Mouse (Mus musculus): ENCODE data around the gene Parp8. TPM values are rescaled to one million over a fixed set of nuclear protein-coding genes. Genes with fewer than 3 reads are reported as not detected.

The Parp8 gene
- polyA plus RNA-seq, 1 experiment from 2014 or later: 27.2 TPM

GRCm38 (mm10) chr13:117007566-117007965 lies 17.8 kb downstream of the Parp8 start:
- WGBS: 83% methylated on average over 2 of the region's 2 CpGs
- Histone ChIP-seq H3K4me3 (ENCODE audit: low read length) (no peak overlapping the region), H3K9me3 (ENCODE audit: control insufficient read depth, low read length) (no peaks in the 10 kb centered on the region; the same call in 1 of the 2 replicates), H3K4me2 (ENCODE audit: low read length) (no peak overlapping the region), H3K4me1 (ENCODE audit: control insufficient read depth, insufficient read depth, low read depth, low read length) (peaks cover 3% of the 10 kb centered on the region; the same call in 1 of the 2 replicates), H3K9ac (ENCODE audit: low read depth, low read length) (no peak overlapping the region), H3K27ac (ENCODE audit: low read depth, low read length) (no peak overlapping the region), H3K36me3 (ENCODE audit: control insufficient read depth, insufficient read depth, low read length) (peaks cover 2% of the 10 kb centered on the region; the same call in 1 of the 2 replicates), H3K27me3 (replicated peaks; ENCODE audit: control insufficient read depth, insufficient read depth, low read length) (no peaks in the 10 kb centered on the region)
- no peak for ATAC-seq

- no peak overlapping the region for H3K4me3 ChIP-seq (ENCODE audit: low read length)
- H3K4me2 ChIP-seq (ENCODE audit: low read length): no peak overlapping the region
- H3K9me3 ChIP-seq (ENCODE audit: control insufficient read depth, low read length): no peaks in the 10 kb centered on the region
- no peak; the same call in 1 of the 2 replicates for ATAC-seq
- H3K9ac ChIP-seq (ENCODE audit: low read depth, low read length): no peak overlapping the region
- H3K36me3 ChIP-seq (ENCODE audit: control insufficient read depth, insufficient read depth, low read length): no peaks in the 10 kb centered on the region
- no peak overlapping the region for H3K27ac ChIP-seq (ENCODE audit: low read depth, low read length)
- 51% methylated on average over 4 of the region's 4 CpGs for WGBS
- no peaks in the 10 kb centered on the region for H3K27me3 ChIP-seq (replicated peaks; ENCODE audit: control insufficient read depth, insufficient read depth, low read length)
- H3K4me1 ChIP-seq (ENCODE audit: control insufficient read depth, insufficient read depth, low read depth, low read length): peaks cover 3% of the 10 kb centered on the region; the same call in 1 of the 2 replicates
Observed at GRCm38 (mm10) chr13:117006638-117007037, 18.7 kb downstream of the Parp8 start.

- Histone ChIP-seq H3K9me3 (ENCODE audit: control insufficient read depth, low read length) (no peaks in the 10 kb centered on the region), H3K4me2 (ENCODE audit: low read length) (no peak overlapping the region), H3K27ac (ENCODE audit: low read depth, low read length) (no peak overlapping the region), H3K27me3 (replicated peaks; ENCODE audit: control insufficient read depth, insufficient read depth, low read length) (no peaks in the 10 kb centered on the region), H3K4me1 (ENCODE audit: control insufficient read depth, insufficient read depth, low read depth, low read length) (no peaks in the 10 kb centered on the region), H3K9ac (ENCODE audit: low read depth, low read length) (no peak overlapping the region), H3K36me3 (ENCODE audit: control insufficient read depth, insufficient read depth, low read length) (no peaks in the 10 kb centered on the region), H3K4me3 (ENCODE audit: low read length) (no peak overlapping the region)
- 93% methylated on average over 3 of the region's 3 CpGs for WGBS
- ATAC-seq: no peak
Observed at GRCm38 (mm10) chr13:117000493-117000892, 24.8 kb downstream of the Parp8 start.

- no peaks in the 10 kb centered on the region for H3K9me3 ChIP-seq (ENCODE audit: control insufficient read depth, low read length)
- ATAC-seq: no peak
- no peaks in the 10 kb centered on the region for H3K36me3 ChIP-seq (ENCODE audit: control insufficient read depth, insufficient read depth, low read length)
- H3K4me3 ChIP-seq (ENCODE audit: low read length): no peak overlapping the region
- 81% methylated on average over 7 of the region's 7 CpGs for WGBS
- no peak overlapping the region for H3K27ac ChIP-seq (ENCODE audit: low read depth, low read length)
- no peaks in the 10 kb centered on the region for H3K27me3 ChIP-seq (replicated peaks; ENCODE audit: control insufficient read depth, insufficient read depth, low read length)
- H3K9ac ChIP-seq (ENCODE audit: low read depth, low read length): no peak overlapping the region
- H3K4me1 ChIP-seq (ENCODE audit: control insufficient read depth, insufficient read depth, low read depth, low read length): peaks cover 3% of the 10 kb centered on the region; the same call in 1 of the 2 replicates
- H3K4me2 ChIP-seq (ENCODE audit: low read length): no peak overlapping the region
Observed at GRCm38 (mm10) chr13:116991560-116991959, 33.8 kb downstream of the Parp8 start.

GRCm38 (mm10) chr13:116990327-116990726 lies 35.0 kb downstream of the Parp8 start:
- no peak overlapping the region for H3K9ac ChIP-seq (ENCODE audit: low read depth, low read length)
- 74% methylated on average over 4 of the region's 4 CpGs for WGBS
- H3K9me3 ChIP-seq (ENCODE audit: control insufficient read depth, low read length): no peaks in the 10 kb centered on the region
- no peak overlapping the region for H3K27ac ChIP-seq (ENCODE audit: low read depth, low read length)
- no peak overlapping the region for H3K4me3 ChIP-seq (ENCODE audit: low read length)
- H3K4me2 ChIP-seq (ENCODE audit: low read length): no peak overlapping the region
- no peaks in the 10 kb centered on the region for H3K27me3 ChIP-seq (replicated peaks; ENCODE audit: control insufficient read depth, insufficient read depth, low read length)
- no peaks in the 10 kb centered on the region for H3K36me3 ChIP-seq (ENCODE audit: control insufficient read depth, insufficient read depth, low read length)
- ATAC-seq: no peak
- peaks cover 3% of the 10 kb centered on the region; the same call in 1 of the 2 replicates for H3K4me1 ChIP-seq (ENCODE audit: control insufficient read depth, insufficient read depth, low read depth, low read length)

DNA sequence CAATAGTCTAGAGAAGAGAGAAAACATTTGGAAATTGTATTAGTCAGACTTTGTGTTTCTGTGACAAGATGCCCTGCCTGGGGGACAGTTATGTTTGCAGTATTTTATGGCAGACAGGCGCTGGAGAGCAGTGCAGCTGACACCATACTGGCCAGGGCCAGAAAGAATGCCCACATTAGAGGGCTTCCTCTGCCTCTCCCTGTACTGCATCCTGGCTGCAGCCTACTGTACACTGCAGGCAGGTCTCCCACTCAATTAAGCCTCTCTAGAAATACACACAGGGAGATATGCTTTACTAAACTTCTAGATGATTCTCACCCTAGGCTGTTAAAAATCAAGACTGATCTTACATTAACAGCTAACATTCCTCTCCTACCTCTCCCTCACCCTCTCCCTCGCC lies 36.6 kb downstream of the Parp8 start:
- Histone ChIP-seq H3K27ac (ENCODE audit: low read depth, low read length) (no peak overlapping the region), H3K4me1 (ENCODE audit: control insufficient read depth, insufficient read depth, low read depth, low read length) (peaks cover 3% of the 10 kb centered on the region; the same call in 1 of the 2 replicates), H3K27me3 (replicated peaks; ENCODE audit: control insufficient read depth, insufficient read depth, low read length) (no peaks in the 10 kb centered on the region), H3K9ac (ENCODE audit: low read depth, low read length) (no peak overlapping the region), H3K4me3 (ENCODE audit: low read length) (no peak overlapping the region), H3K4me2 (ENCODE audit: low read length) (no peak overlapping the region), H3K36me3 (ENCODE audit: control insufficient read depth, insufficient read depth, low read length) (no peaks in the 10 kb centered on the region), H3K9me3 (ENCODE audit: control insufficient read depth, low read length) (no peaks in the 10 kb centered on the region)
- WGBS: 79% methylated on average over 2 of the region's 2 CpGs
- peak; percentile 49; the same call in 1 of the 2 replicates for ATAC-seq

- Histone ChIP-seq H3K9me3 (ENCODE audit: control insufficient read depth, low read length) (no peaks in the 10 kb centered on the region), H3K27ac (ENCODE audit: low read depth, low read length) (no peak overlapping the region), H3K4me1 (ENCODE audit: control insufficient read depth, insufficient read depth, low read depth, low read length) (peaks cover 3% of the 10 kb centered on the region; the same call in 1 of the 2 replicates), H3K27me3 (replicated peaks; ENCODE audit: control insufficient read depth, insufficient read depth, low read length) (no peaks in the 10 kb centered on the region), H3K4me3 (ENCODE audit: low read length) (no peak overlapping the region), H3K9ac (ENCODE audit: low read depth, low read length) (no peak overlapping the region), H3K36me3 (ENCODE audit: control insufficient read depth, insufficient read depth, low read length) (no peaks in the 10 kb centered on the region), H3K4me2 (ENCODE audit: low read length) (no peak overlapping the region)
- 75% methylated on average over 7 of the region's 7 CpGs for WGBS
- no peak for ATAC-seq
Observed at GRCm38 (mm10) chr13:116988208-116988607, 37.1 kb downstream of the Parp8 start.

DNA sequence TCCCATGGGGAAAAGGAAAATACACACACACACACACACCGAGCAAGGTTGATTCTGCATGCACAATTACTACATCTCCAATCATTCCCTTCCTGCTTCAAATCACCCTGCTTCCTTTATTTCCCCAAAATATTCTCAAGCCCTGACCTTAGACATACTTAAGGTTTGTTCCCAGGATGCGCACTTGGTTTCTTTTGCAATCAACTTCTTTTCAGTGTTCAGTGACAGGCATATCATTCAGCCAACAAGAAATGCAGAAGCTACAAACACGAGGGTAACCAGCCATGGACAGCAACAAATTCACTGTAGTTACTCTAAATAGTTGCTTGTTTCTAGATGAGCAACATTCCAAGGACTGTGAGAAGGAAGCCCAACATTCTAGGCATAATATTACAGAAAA lies 38.1 kb downstream of the Parp8 start:
- no peaks in the 10 kb centered on the region for H3K9me3 ChIP-seq (ENCODE audit: control insufficient read depth, low read length)
- peaks cover 3% of the 10 kb centered on the region; the same call in 1 of the 2 replicates for H3K4me1 ChIP-seq (ENCODE audit: control insufficient read depth, insufficient read depth, low read depth, low read length)
- H3K27ac ChIP-seq (ENCODE audit: low read depth, low read length): no peak overlapping the region
- no peak overlapping the region for H3K4me3 ChIP-seq (ENCODE audit: low read length)
- no peaks in the 10 kb centered on the region for H3K27me3 ChIP-seq (replicated peaks; ENCODE audit: control insufficient read depth, insufficient read depth, low read length)
- no peak overlapping the region for H3K9ac ChIP-seq (ENCODE audit: low read depth, low read length)
- H3K36me3 ChIP-seq (ENCODE audit: control insufficient read depth, insufficient read depth, low read length): no peaks in the 10 kb centered on the region
- no peak overlapping the region for H3K4me2 ChIP-seq (ENCODE audit: low read length)
- 39% methylated on average over 3 of the region's 3 CpGs for WGBS
- no peak for ATAC-seq

GRCm38 (mm10) chr13:116986658-116987057 lies 38.7 kb downstream of the Parp8 start:
- Histone ChIP-seq H3K27me3 (replicated peaks; ENCODE audit: control insufficient read depth, insufficient read depth, low read length) (no peaks in the 10 kb centered on the region), H3K36me3 (ENCODE audit: control insufficient read depth, insufficient read depth, low read length) (no peaks in the 10 kb centered on the region), H3K4me1 (ENCODE audit: control insufficient read depth, insufficient read depth, low read depth, low read length) (peaks cover 3% of the 10 kb centered on the region; the same call in 1 of the 2 replicates), H3K4me2 (ENCODE audit: low read length) (no peak overlapping the region), H3K4me3 (ENCODE audit: low read length) (no peak overlapping the region), H3K9me3 (ENCODE audit: control insufficient read depth, low read length) (no peaks in the 10 kb centered on the region), H3K27ac (ENCODE audit: low read depth, low read length) (no peak overlapping the region), H3K9ac (ENCODE audit: low read depth, low read length) (no peak overlapping the region)
- 92% methylated on average over 7 of the region's 7 CpGs for WGBS
- no peak for ATAC-seq
